Mouse (Mus musculus) midbrain, embryonic 14.5 days (tissue): ENCODE results near the gene Sgca. TPM values are rescaled to one million over a fixed set of nuclear protein-coding genes. Genes with fewer than 3 reads are reported as not detected.
"Not testable (repeated sequence)": the region's sequence is repeated elsewhere in the genome, so short reads cannot be mapped to it uniquely, and the experiment has no call there.

Source experiments
- ATAC-seq: fragments of 200-750 bp; cut with Nextera tagmentation; 2 replicates; pipeline ENCODE4 v1.8.0; 2017; ENCODE audit warnings: moderate number of reproducible peaks, moderate library complexity; ENCODE audit not compliant: low FRiP score, low TSS enrichment
- DNase-seq: peaks from one replicate; pipeline ENCODE4 v3.0.0-alpha.2; 2015
- H3K27ac ChIP-seq: fragments of 300-500 bp; sonication (generic); replicated peaks from 2 replicates; pipeline ENCODE4 v1.5.1; 2014; ENCODE audit warnings: mild to moderate bottlenecking, low read depth, low read length, moderate library complexity
- H3K27me3 ChIP-seq: fragments of 300-500 bp; sonication (generic); 2 replicates; pipeline ENCODE4 v1.6.1; 2014; ENCODE audit warnings: low read length, control low read depth, mixed read lengths; ENCODE audit not compliant: control insufficient read depth, insufficient read depth
- H3K36me3 ChIP-seq: fragments of 300-500 bp; sonication (generic); 2 replicates; pipeline ENCODE4 v1.6.1; 2014; ENCODE audit warnings: low read length, control low read depth; ENCODE audit not compliant: control insufficient read depth, insufficient read depth
- H3K4me1 ChIP-seq: fragments of 300-500 bp; sonication (generic); 2 replicates; pipeline ENCODE4 v1.6.1; 2014; ENCODE audit warnings: mild to moderate bottlenecking, antibody characterized with exemption, low read length, control low read depth; ENCODE audit not compliant: control insufficient read depth, insufficient read depth
- H3K4me2 ChIP-seq: fragments of 300-500 bp; sonication (generic); 2 replicates; pipeline ENCODE4 v1.6.1; 2014; ENCODE audit warnings: mild to moderate bottlenecking, low read length, moderate library complexity
- H3K4me3 ChIP-seq: fragments of 300-500 bp; sonication (generic); replicated peaks from 2 replicates; pipeline ENCODE4 v1.5.1; 2014; ENCODE audit warnings: low read depth, low read length
- H3K9ac ChIP-seq: fragments of 300-500 bp; sonication (generic); replicated peaks from 2 replicates; pipeline ENCODE4 v1.6.1; 2014; ENCODE audit warnings: mild to moderate bottlenecking, low read length, moderate library complexity
- H3K9me3 ChIP-seq: fragments of 300-500 bp; sonication (generic); 2 replicates; pipeline ENCODE4 v1.6.1; 2016; ENCODE audit warnings: low read length, control low read depth, mixed read lengths; ENCODE audit not compliant: control insufficient read depth
- WGBS: fragments of 180-500 bp; shearing (Covaris S2); extraction: QIAGEN DNeasy Blood & Tissue Kit; methylation state at CpG from one replicate; pipeline ENCODE4 v1.1.7; 2014; 5-methylcytosine and 5-hydroxymethylcytosine counted together
- polyA plus RNA-seq: library from polyadenylated mRNA; unstranded; fragments of >200 nt; fragmentation: Nextera tagmentation; extraction: Ambion mirVana; gene quantifications from 2 replicates; pipeline ENCODE4 v1.2.1, GENCODE M21; 2014

Gene Sgca
- polyA plus RNA-seq, 1 experiment from 2014 or later, result not detected

- ATAC-seq (no peak), DNase-seq (no peak)
- peak overlapping the region; percentile 77 for H3K4me2 ChIP-seq
- peaks cover 57% of the 10 kb centered on the region for H3K4me1 ChIP-seq
- H3K4me3 ChIP-seq, result peak overlapping the region; percentile 97
- peak overlapping the region; percentile 99 for H3K9ac ChIP-seq
- H3K9me3 ChIP-seq, result no peaks in the 10 kb centered on the region
- WGBS, result 25% methylated on average over 1 of the region's 1 CpGs
- peaks cover 26% of the 10 kb centered on the region for H3K36me3 ChIP-seq
- peak overlapping the region; percentile 47 for H3K27ac ChIP-seq
- no peaks in the 10 kb centered on the region for H3K27me3 ChIP-seq
Observed at GRCm38 (mm10) chr11:95011416-95011815, 35.3 kb upstream of the Sgca start.

- H3K4me3 ChIP-seq, result peak overlapping the region; percentile 97
- H3K4me2 ChIP-seq, result peak overlapping the region; percentile 77
- not testable (repeated sequence) for DNase-seq, ATAC-seq, H3K9me3 ChIP-seq, H3K27me3 ChIP-seq
- H3K27ac ChIP-seq, result peak overlapping the region; percentile 99
- peaks cover 21% of the 10 kb centered on the region for H3K36me3 ChIP-seq
- peak overlapping the region; percentile 99 for H3K9ac ChIP-seq
- WGBS, result 1% methylated on average over 4 of the region's 4 CpGs
- peaks cover 62% of the 10 kb centered on the region for H3K4me1 ChIP-seq
Observed at GRCm38 (mm10) chr11:95010841-95011403, 34.8 kb upstream of the Sgca start.

GRCm38 (mm10) chr11:95010141-95010739, 34.1 kb upstream of the Sgca start:
- peak; percentile 78 for DNase-seq
- Histone ChIP-seq H3K36me3 (peaks cover 21% of the 10 kb centered on the region), H3K9ac (peak overlapping the region; percentile 99), H3K27me3 (no peaks in the 10 kb centered on the region), H3K27ac (peak overlapping the region; percentile 99), H3K9me3 (no peaks in the 10 kb centered on the region), H3K4me1 (peaks cover 60% of the 10 kb centered on the region), H3K4me2 (peak overlapping the region; percentile 77), H3K4me3 (peak overlapping the region; percentile 97)
- under 1% methylated on average over 40 of the region's 40 CpGs for WGBS
- peak; percentile 61 for ATAC-seq

- Histone ChIP-seq H3K9ac (peak within 1 kb of the TSS; percentile 99), H3K4me3 (peak within 1 kb of the TSS; percentile 97), H3K9me3 (no peaks in the 10 kb centered on the region), H3K4me1 (peaks cover 55% of the 10 kb centered on the region), H3K27me3 (no peaks in the 10 kb centered on the region), H3K27ac (peak within 1 kb of the TSS; percentile 99), H3K36me3 (peaks cover 21% of the 10 kb centered on the region), H3K4me2 (peak within 1 kb of the TSS; percentile 77)
- DNase-seq (peak; percentile 90), ATAC-seq (peak; percentile 74)
- WGBS, result under 1% methylated on average over 32 of the region's 32 CpGs
Observed at GRCm38 (mm10) chr11:95009629-95010014, 33.5 kb upstream of the Sgca start, which contains the start of gene Samd14. Gene Samd14, plus strand, starts transcription at chr11:95009879.

- ATAC-seq (peak; percentile 3), DNase-seq (peak; percentile 66)
- peak overlapping the region; percentile 99 for H3K9ac ChIP-seq
- peak overlapping the region; percentile 77 for H3K4me2 ChIP-seq
- 30% methylated on average over 15 of the region's 15 CpGs for WGBS
- no peaks in the 10 kb centered on the region for H3K9me3 ChIP-seq
- H3K4me1 ChIP-seq, result peaks cover 50% of the 10 kb centered on the region
- H3K27ac ChIP-seq, result peak overlapping the region; percentile 99
- H3K4me3 ChIP-seq, result peak overlapping the region; percentile 97
- no peaks in the 10 kb centered on the region for H3K27me3 ChIP-seq
- peaks cover 21% of the 10 kb centered on the region for H3K36me3 ChIP-seq
Observed at GRCm38 (mm10) chr11:95008661-95009628, 32.8 kb upstream of the Sgca start.

- Histone ChIP-seq H3K9ac (no peak overlapping the region), H3K4me2 (peak overlapping the region; percentile 81), H3K4me1 (peaks cover 38% of the 10 kb centered on the region), H3K36me3 (peaks cover 35% of the 10 kb centered on the region), H3K4me3 (no peak overlapping the region), H3K27me3 (no peaks in the 10 kb centered on the region), H3K27ac (no peak overlapping the region), H3K9me3 (no peaks in the 10 kb centered on the region)
- DNase-seq (no peak), ATAC-seq (no peak)
- 83% methylated on average over 3 of the region's 3 CpGs for WGBS
Observed at GRCm38 (mm10) chr11:95007418-95007817, 31.3 kb upstream of the Sgca start.

GRCm38 (mm10) chr11:95006525-95007219, 30.5 kb upstream of the Sgca start:
- Histone ChIP-seq H3K4me2 (peak overlapping the region; percentile 81), H3K9ac (peak overlapping the region; percentile 59), H3K36me3 (peaks cover 43% of the 10 kb centered on the region), H3K27me3 (no peaks in the 10 kb centered on the region), H3K4me1 (peaks cover 30% of the 10 kb centered on the region), H3K4me3 (peak overlapping the region; percentile 34), H3K27ac (peak overlapping the region; percentile 84), H3K9me3 (no peaks in the 10 kb centered on the region)
- ATAC-seq (peak; percentile 44; the same call in 1 of the 2 replicates), DNase-seq (peak; percentile 92)
- 2% methylated on average over 27 of the region's 27 CpGs for WGBS

GRCm38 (mm10) chr11:95006038-95006437, 29.9 kb upstream of the Sgca start:
- ATAC-seq (no peak), DNase-seq (no peak)
- WGBS, result 31% methylated on average over 4 of the region's 4 CpGs
- H3K4me3 ChIP-seq, result peak overlapping the region; percentile 34; the same call in 1 of the 2 replicates
- peak overlapping the region; percentile 81 for H3K4me2 ChIP-seq
- H3K9ac ChIP-seq, result peak overlapping the region; percentile 59; the same call in 1 of the 2 replicates
- no peaks in the 10 kb centered on the region for H3K9me3 ChIP-seq
- peaks cover 47% of the 10 kb centered on the region for H3K36me3 ChIP-seq
- H3K27ac ChIP-seq, result peak overlapping the region; percentile 84
- peaks cover 27% of the 10 kb centered on the region for H3K4me1 ChIP-seq
- no peaks in the 10 kb centered on the region for H3K27me3 ChIP-seq
